Mouse (Mus musculus): ENCODE results near the gene Tnfsf14. TPM values are rescaled to one million over a fixed set of nuclear protein-coding genes. Genes with fewer than 3 reads are reported as not detected.

The Tnfsf14 gene
- total and polyA plus RNA-seq, 2 experiments from 2014 or later = not detected

GRCm38 (mm10) chr17:57185641-57186040 lies 8.3 kb downstream of the Tnfsf14 start:
- H3K4me3 ChIP-seq (ENCODE audit: low read length) = no peak overlapping the region
- TF ChIP-seq CTCF (IDR thresholded peaks at IDR 0.05; ENCODE audit: low read depth) = no peak
- ATAC-seq (no peak), DNase-seq (ENCODE audit: low spot score) (no peak)
- no peak overlapping the region for H3K27ac ChIP-seq
- no peaks in the 10 kb centered on the region for H3K4me1 ChIP-seq (ENCODE audit: insufficient read depth, low read length)
- WGBS = 75% methylated on average over 2 of the region's 2 CpGs
- no peaks in the 10 kb centered on the region for H3K27me3 ChIP-seq (ENCODE audit: insufficient read depth, low read length)
- H3K9ac ChIP-seq (replicated peaks; ENCODE audit: low read length) = no peak overlapping the region
- no peak overlapping the region for H3K4me2 ChIP-seq (ENCODE audit: low read depth, low read length)
- no peaks in the 10 kb centered on the region for H3K36me3 ChIP-seq (ENCODE audit: insufficient read depth, low read length)
- H3K9me3 ChIP-seq (ENCODE audit: low read length) = no peaks in the 10 kb centered on the region

DNA sequence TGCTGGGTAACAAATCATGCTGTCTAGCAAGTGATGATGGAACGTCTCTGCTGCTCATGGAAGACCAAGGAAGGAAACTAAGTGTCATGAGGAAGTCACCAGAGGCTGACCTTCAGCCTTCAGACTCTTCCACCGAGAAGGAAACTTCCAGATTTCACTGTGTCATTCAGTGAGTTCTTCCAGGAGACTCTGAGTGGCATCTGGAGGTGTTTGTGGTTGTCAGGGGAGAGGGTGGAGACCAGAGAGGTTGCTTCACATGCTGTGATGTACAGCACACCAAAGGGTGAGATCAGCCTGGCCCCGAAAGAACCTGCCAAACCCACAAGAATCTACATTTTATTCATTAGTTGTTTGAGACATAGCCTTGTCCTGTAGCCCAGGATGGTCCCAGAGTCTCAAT lies 11.1 kb downstream of the Tnfsf14 start:
- WGBS = 69% methylated on average over 3 of the region's 3 CpGs
- Histone ChIP-seq H3K4me3 (ENCODE audit: low read length) (no peak overlapping the region), H3K9me3 (ENCODE audit: low read length) (no peaks in the 10 kb centered on the region), H3K4me1 (ENCODE audit: insufficient read depth, low read length) (no peaks in the 10 kb centered on the region), H3K9ac (replicated peaks; ENCODE audit: low read length) (no peak overlapping the region), H3K4me2 (ENCODE audit: low read depth, low read length) (no peak overlapping the region), H3K27ac (no peak overlapping the region), H3K36me3 (ENCODE audit: insufficient read depth, low read length) (no peaks in the 10 kb centered on the region), H3K27me3 (ENCODE audit: insufficient read depth, low read length) (no peaks in the 10 kb centered on the region)
- no peak for TF ChIP-seq CTCF (IDR thresholded peaks at IDR 0.05; ENCODE audit: low read depth)
- no peak for DNase-seq (ENCODE audit: low spot score)
- ATAC-seq = no peak

GRCm38 (mm10) chr17:57180363-57180762 lies 13.6 kb downstream of the Tnfsf14 start:
- DNase-seq (ENCODE audit: low spot score) = no peak
- H3K4me1 ChIP-seq (ENCODE audit: insufficient read depth, low read length) = no peaks in the 10 kb centered on the region

DNA sequence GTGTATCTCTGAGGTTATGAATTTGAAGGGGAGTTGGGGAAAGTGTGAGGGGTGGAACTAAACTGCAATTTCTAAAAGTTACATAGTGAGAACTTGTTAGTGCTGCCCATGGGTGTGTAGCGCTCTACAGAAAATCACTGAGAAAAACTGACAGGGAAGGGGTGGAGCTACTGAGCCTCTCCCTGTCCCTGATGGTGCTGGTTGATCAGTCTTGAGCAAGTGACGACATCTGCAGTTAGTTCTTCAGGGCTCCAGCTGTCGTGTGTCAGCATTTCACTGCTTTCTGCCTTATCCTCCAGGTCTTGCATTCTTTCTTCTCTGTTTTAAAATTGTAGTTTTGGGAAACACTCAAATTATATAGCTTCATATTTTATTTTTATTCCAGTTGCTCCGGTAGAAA lies 20.6 kb downstream of the Tnfsf14 start:
- DNase-seq (ENCODE audit: low spot score) (no peak), ATAC-seq (no peak)
- H3K27me3 ChIP-seq (ENCODE audit: insufficient read depth, low read length) = no peaks in the 10 kb centered on the region
- no peak overlapping the region for H3K4me2 ChIP-seq (ENCODE audit: low read depth, low read length)
- H3K27ac ChIP-seq = no peak overlapping the region
- H3K9me3 ChIP-seq (ENCODE audit: low read length) = no peaks in the 10 kb centered on the region
- WGBS = 71% methylated on average over 4 of the region's 4 CpGs
- no peak overlapping the region for H3K4me3 ChIP-seq (ENCODE audit: low read length)
- TF ChIP-seq CTCF (IDR thresholded peaks at IDR 0.05; ENCODE audit: low read depth) = no peak
- H3K4me1 ChIP-seq (ENCODE audit: insufficient read depth, low read length) = no peaks in the 10 kb centered on the region
- H3K36me3 ChIP-seq (ENCODE audit: insufficient read depth, low read length) = no peaks in the 10 kb centered on the region
- H3K9ac ChIP-seq (replicated peaks; ENCODE audit: low read length) = no peak overlapping the region

More at GRCm38 (mm10) chr17:57180363-57180762, 13.6 kb downstream of the Tnfsf14 start:
- TF ChIP-seq CTCF (IDR thresholded peaks at IDR 0.05; ENCODE audit: low read depth) = peak; percentile 43; the same call in 1 of the 2 replicates
- Histone ChIP-seq H3K27ac (no peak overlapping the region), H3K36me3 (ENCODE audit: insufficient read depth, low read length) (no peaks in the 10 kb centered on the region), H3K27me3 (ENCODE audit: insufficient read depth, low read length) (no peaks in the 10 kb centered on the region), H3K4me3 (ENCODE audit: low read length) (no peak overlapping the region), H3K9me3 (ENCODE audit: low read length) (no peaks in the 10 kb centered on the region), H3K4me2 (ENCODE audit: low read depth, low read length) (no peak overlapping the region), H3K9ac (replicated peaks; ENCODE audit: low read length) (no peak overlapping the region)
- ATAC-seq = no peak
- 39% methylated on average over 8 of the region's 8 CpGs for WGBS

DNA sequence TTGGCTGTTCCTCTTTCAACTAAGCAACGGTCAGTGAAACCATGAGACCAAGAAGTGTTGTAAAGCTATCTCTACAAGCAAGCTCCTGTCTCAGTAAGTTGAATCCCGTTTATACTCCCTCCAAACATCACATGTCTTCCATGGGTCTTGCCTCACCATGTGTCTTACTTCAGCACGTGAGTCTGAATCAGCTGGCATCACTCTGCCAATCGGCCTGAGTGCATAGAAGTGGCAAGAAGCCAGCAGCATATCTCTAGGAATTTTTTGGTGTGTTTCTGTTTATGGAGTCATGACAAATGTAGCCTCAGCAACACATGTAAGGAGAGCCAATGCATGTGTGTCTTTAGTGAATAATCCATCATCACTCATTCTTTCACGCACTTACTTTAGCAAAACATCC lies 21.6 kb downstream of the Tnfsf14 start:
- no peak for TF ChIP-seq CTCF (IDR thresholded peaks at IDR 0.05; ENCODE audit: low read depth)
- Histone ChIP-seq H3K4me2 (ENCODE audit: low read depth, low read length) (no peak overlapping the region), H3K9me3 (ENCODE audit: low read length) (no peaks in the 10 kb centered on the region), H3K27me3 (ENCODE audit: insufficient read depth, low read length) (no peaks in the 10 kb centered on the region), H3K9ac (replicated peaks; ENCODE audit: low read length) (no peak overlapping the region), H3K4me1 (ENCODE audit: insufficient read depth, low read length) (no peaks in the 10 kb centered on the region), H3K27ac (no peak overlapping the region), H3K36me3 (ENCODE audit: insufficient read depth, low read length) (no peaks in the 10 kb centered on the region), H3K4me3 (ENCODE audit: low read length) (no peak overlapping the region)
- ATAC-seq = no peak
- WGBS = 75% methylated on average over 5 of the region's 5 CpGs
- DNase-seq (ENCODE audit: low spot score) = no peak

- H3K36me3 ChIP-seq (ENCODE audit: insufficient read depth, low read length) = no peaks in the 10 kb centered on the region
- no peak for ATAC-seq
- H3K4me3 ChIP-seq (ENCODE audit: low read length) = no peak overlapping the region
- H3K9me3 ChIP-seq (ENCODE audit: low read length) = no peaks in the 10 kb centered on the region
- no peaks in the 10 kb centered on the region for H3K4me1 ChIP-seq (ENCODE audit: insufficient read depth, low read length)
- WGBS = 57% methylated on average over 5 of the region's 5 CpGs
- no peak for DNase-seq (ENCODE audit: low spot score)
- H3K27me3 ChIP-seq (ENCODE audit: insufficient read depth, low read length) = no peaks in the 10 kb centered on the region
- H3K4me2 ChIP-seq (ENCODE audit: low read depth, low read length) = no peak overlapping the region
- no peak overlapping the region for H3K27ac ChIP-seq
- H3K9ac ChIP-seq (replicated peaks; ENCODE audit: low read length) = no peak overlapping the region
- TF ChIP-seq CTCF (IDR thresholded peaks at IDR 0.05; ENCODE audit: low read depth) = no peak
Measured at GRCm38 (mm10) chr17:57170616-57171260, 23.2 kb downstream of the Tnfsf14 start.
